Mouse (Mus musculus) left cerebral cortex, postnatal 14 days (tissue): Measurements from ENCODE around the gene Gm20662. TPM values are rescaled to one million over a fixed set of nuclear protein-coding genes. Genes with fewer than 3 reads are reported as not detected.

ENCODE experiments used
- DNase-seq, 2 experiments: peaks; one replicate each; pipeline ENCODE4 v3.0.0; 2021 to 2022; ENCODE audit warnings: low spot score in 2 of 2, mixed read lengths in 1 of 2
- intact Hi-C: fragments of 180-260 bp; cut with DNase I; formaldehyde crosslinking; loops from one replicate; pipeline ENCODE4 v1.15.1; 2025
- microRNA-seq, 2 experiments: library from miRNA; unstranded; fragments of <30 nt; microRNA quantifications; one replicate each; pipeline ENCODE4 v1.2.0; 2022
- total RNA-seq, 2 experiments: library from RNA; stranded (reverse); gene quantifications; 2 replicates each; pipeline ENCODE4 v1.2.3; 2021

Gene Gm20662
- total RNA-seq, 2 experiments from 2014 or later: 2.1 to 3.2 TPM

- DNase-seq: no peak
- intact Hi-C loops: loop anchor here (5.0 kb wide), 1 partner anchor 167 kb away; no protein-coding TSS in a partner anchor
These were observed 72.9 kb downstream of the Gm20662 start for GRCm38 (mm10) chr9:108069007-108069406.

DNA sequence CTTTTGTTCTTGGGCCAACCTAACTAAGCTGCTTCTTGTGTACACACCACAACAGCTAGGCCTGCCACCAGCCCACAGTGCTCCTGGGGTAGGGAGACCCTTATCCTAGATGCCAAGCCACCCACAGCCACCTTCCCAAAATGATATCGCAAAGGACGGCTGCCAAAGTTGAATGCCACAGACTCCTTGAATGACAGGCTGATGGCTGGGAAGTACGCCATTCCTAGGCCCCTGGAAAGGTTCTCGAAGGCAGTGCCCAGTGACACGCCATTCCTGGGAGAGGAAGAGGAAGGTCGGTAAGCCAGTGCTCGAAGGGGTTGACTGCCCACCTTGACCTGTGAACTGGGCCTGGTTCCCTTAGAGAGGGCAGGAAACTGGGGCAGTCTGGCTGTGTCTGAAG, 73.4 kb downstream of the Gm20662 start:
- intact Hi-C loops: loop anchor here (5.0 kb wide), 1 partner anchor 167 kb away; no protein-coding TSS in a partner anchor
- DNase-seq: no peak

- intact Hi-C loops: no loop called here
- DNase-seq: no peak
These were observed 75.7 kb downstream of the Gm20662 start for GRCm38 (mm10) chr9:108071801-108072200.

- intact Hi-C loops: no loop called here
- DNase-seq: no peak
These were observed 76.4 kb downstream of the Gm20662 start for GRCm38 (mm10) chr9:108072481-108072924.

GRCm38 (mm10) chr9:108073141-108073930, 77.2 kb downstream of the Gm20662 start:
- intact Hi-C loops: no loop called here
- DNase-seq: no peak

DNA sequence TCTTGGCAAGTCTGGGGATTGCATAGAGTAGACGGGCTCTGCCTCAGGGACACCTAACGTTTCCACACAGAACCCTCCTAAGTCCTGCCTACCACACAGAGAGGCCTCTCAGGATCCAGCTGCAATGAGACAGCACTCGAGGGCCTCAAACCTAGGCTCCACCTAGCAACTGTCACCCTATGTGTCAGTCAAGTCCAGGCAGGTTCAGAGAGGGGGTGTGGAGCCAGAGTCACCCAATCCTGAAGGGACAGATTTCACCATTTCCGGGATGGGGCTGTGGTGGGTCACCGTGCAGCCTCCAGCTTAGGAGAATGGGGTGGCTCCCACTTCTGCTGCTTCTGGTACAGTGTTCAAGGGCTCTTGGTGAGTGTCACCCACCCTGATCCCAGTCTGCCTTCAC, 84.0 kb downstream of the Gm20662 start, which contains the start of gene Mst1:
TSS of gene Mst1 (plus strand) at position 269 of the 400 bp plus-strand sequence.
- intact Hi-C loops: no loop called here
- DNase-seq: no peak

DNA sequence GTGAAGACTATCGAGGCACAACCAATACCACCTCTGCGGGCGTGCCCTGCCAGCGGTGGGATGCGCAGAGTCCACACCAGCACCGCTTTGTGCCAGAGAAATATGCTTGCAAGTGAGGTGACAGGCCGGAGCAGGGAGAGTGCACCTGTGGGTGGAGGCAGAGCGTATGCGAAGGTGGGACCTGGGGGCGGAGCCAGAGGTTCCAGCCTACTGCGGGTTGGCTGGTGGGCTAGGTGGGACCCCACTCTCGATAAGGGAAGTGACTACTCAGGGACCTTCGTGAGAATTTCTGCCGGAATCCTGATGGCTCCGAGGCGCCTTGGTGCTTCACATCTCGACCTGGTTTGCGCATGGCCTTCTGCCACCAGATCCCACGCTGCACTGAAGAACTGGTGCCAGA, 86.4 kb downstream of the Gm20662 start:
- no peak for DNase-seq

GRCm38 (mm10) chr9:108082988-108083431, 86.9 kb downstream of the Gm20662 start, which contains the start of gene Rnf123:
Rnf123 (minus strand) TSS chr9:108083346.
- intact Hi-C loops: no loop called here
- DNase-seq: no peak

More for the DNA sequence above, 86.4 kb downstream of the Gm20662 start:
- intact Hi-C loops: no loop called here

GRCm38 (mm10) chr9:108083561-108083960, 87.4 kb downstream of the Gm20662 start:
- no peak for DNase-seq
- intact Hi-C loops: no loop called here

DNA sequence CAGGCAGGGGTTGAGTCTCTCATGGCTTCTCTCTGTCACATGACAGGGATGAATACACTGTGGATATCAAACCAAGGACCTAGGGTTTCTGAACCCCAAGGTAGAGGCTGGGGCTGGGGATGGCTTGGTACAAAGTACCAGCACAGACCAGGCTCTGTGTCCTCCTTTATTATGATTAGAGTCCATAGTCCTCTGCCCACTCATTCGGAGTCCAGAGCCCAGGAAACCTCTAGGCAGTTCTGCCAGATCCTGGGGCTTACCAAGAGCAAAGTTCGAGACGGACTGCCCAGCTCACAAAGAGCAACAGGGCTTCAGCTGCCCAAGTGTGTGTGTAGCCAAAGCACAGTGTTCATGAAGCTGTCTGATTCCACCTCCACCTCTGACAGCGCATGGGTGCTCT, 89.1 kb downstream of the Gm20662 start:
- DNase-seq: no peak
- intact Hi-C loops: no loop called here

DNA sequence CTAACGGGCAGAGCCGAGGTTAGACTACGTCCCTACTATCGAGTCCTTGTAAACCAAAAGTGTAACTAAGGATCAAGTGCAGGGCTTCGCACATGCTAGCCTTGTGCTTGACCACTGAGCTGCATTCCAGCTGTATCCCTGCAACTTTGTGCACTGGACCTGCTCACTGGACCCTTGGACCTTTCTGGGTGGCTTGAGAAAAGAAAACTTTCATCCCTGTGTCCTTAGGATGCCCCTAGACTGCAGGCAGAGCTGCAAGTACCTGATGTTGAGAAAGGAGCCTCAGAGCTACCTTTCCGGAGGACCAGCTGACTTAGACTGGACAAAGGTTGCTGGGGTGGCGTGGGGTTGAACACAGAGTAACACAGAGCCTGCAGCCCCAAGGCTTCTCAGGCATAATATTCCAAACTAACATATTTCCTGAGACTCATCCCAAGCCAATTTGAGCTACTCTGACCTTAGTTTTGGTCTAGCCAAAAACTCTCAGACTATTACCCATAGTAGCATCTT, 94.5 kb downstream of the Gm20662 start:
- DNase-seq: no peak
- intact Hi-C loops: no loop called here

GRCm38 (mm10) chr9:108093586-108093985, 97.4 kb downstream of the Gm20662 start:
- intact Hi-C loops: no loop called here
- no peak for DNase-seq

DNA sequence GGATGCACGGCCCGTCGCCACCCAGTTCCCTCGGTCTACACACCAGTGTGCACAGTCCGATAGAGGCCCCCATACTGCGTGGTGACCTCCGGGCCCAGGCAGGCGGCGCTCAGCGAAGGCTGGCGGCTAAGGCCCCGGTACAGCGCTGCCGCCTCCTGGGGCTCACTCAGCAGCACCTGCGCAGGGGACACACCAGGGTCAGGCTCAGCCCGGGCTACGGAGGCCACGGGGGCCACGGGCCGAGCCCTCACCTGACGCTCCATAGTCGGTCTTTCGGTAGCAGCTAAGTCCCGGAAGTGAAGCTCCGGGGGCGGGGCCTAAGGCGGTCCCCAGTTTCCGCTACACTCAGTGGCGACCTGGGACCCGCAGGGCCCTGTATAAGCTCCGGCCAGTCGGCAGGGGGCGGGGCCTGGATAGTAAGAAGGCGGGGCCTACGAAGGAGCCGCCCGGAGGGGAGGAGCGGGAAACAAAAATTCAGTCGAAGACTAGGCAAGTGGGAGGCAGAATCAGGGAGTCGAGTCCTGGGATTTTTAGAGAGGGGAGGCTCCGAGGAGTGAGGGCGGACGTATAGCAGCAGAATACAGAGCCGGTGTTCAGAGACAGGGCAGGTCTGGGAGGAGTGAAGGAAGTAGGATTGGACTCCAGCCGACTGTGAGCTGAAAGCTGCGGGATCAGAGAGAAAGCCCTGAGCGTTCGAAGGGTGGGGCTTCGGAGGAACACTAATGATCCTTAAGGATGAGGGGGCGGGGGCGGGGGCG, 98.2 kb downstream of the Gm20662 start, which contains the start of gene Apeh:
TSS of gene Apeh (minus strand) at position 423 of the 758 bp plus-strand sequence.
- intact Hi-C loops: no loop called here
- peak; percentile 83 to 87 for DNase-seq

Small RNA genes within 50 kb of the gene (microRNA-seq; reads per million reads assigned to microRNA genes)
- 0 reads per million in 2 experiments for gene Mir7088

Other genes starting within 250 kb of the Gm20662 start
- gene Rbm5, start 225.4 kb upstream of the Gm20662 start, total RNA-seq: 100 to 1,000 TPM; 147 to 166 TPM
- gene Rbm6, start 123.1 kb upstream of the Gm20662 start, total RNA-seq: 10 to 100 TPM; 57.0 to 57.8 TPM
- gene Mon1a, start 108.2 kb upstream of the Gm20662 start, total RNA-seq: 10 to 100 TPM; 21.2 to 21.9 TPM
- gene Mst1r, start 89.5 kb upstream of the Gm20662 start, total RNA-seq: 1 to 10 TPM; 1.2 to 1.7 TPM
- not detected for gene Actl11, start 67.9 kb upstream of the Gm20662 start, total RNA-seq
- 100 to 1,000 TPM; 382 to 398 TPM for gene Camkv, start 60.7 kb upstream of the Gm20662 start, total RNA-seq
- gene Traip, start 46.2 kb upstream of the Gm20662 start, total RNA-seq: 10 to 100 TPM in 1 of 2 experiments, 1 to 10 TPM in 1; 9.3 to 12.0 TPM
- gene Uba7, start 20.8 kb upstream of the Gm20662 start, total RNA-seq: 1 to 10 TPM; 3.6 to 4.2 TPM
- gene Gm20661, start 13.3 kb upstream of the Gm20662 start, total RNA-seq: under 1 TPM in 1 of 2 experiments, not detected in 1; 0.79 TPM
- 1 to 10 TPM; 2.7 to 3.1 TPM for gene Inka1, start 10.5 kb upstream of the Gm20662 start, total RNA-seq
- gene Cdhr4, start 3.9 kb upstream of the Gm20662 start, total RNA-seq: 1 to 10 TPM; 1.7 to 1.9 TPM
- 100 to 1,000 TPM; 175 to 179 TPM for gene Ip6k1, start 6.2 kb downstream of the Gm20662 start, total RNA-seq
- gene Gmppb, start 52.9 kb downstream of the Gm20662 start, total RNA-seq: 10 to 100 TPM; 19.0 to 22.1 TPM
- 1 to 10 TPM; 1.5 to 2.0 TPM for gene Amigo3, start 56.8 kb downstream of the Gm20662 start, total RNA-seq
- not detected for gene Mst1, start 84.1 kb downstream of the Gm20662 start, total RNA-seq
- gene Rnf123, start 87.0 kb downstream of the Gm20662 start, total RNA-seq: 100 to 1,000 TPM in 1 of 2 experiments, 10 to 100 TPM in 1; 93.9 to 103 TPM
- gene Apeh, start 98.3 kb downstream of the Gm20662 start, total RNA-seq: 10 to 100 TPM; 33.3 to 35.4 TPM
- gene Bsn, start 194.0 kb downstream of the Gm20662 start, total RNA-seq: 100 to 1,000 TPM; 223 to 244 TPM